Mouse (Mus musculus): ENCODE results near the gene Gm9639.

DNA sequence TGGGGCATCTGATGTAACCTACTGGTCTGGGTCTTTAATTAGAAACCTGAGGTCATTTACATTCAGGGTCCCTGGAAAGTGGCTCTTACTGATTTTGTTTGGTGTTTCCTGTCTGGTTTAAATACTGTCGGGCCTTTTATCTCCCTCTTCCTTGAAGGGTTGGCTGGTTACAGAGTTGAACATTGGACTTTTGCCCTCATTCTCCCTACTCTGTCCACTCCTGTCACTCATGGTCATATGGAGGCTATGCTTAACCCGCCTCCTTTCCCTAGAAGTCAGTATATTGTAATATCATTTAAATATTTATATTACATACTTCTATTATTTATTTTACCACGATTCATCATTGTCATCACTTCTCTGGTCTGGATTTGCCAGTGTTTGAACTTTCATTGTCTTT is 9.2 kb upstream of the Gm9639 start:
- TF ChIP-seq POLR2A (IDR thresholded peaks at IDR 0.05; ENCODE audit: low read depth, low read length) (no peak), CTCF (IDR thresholded peaks at IDR 0.05; ENCODE audit: extremely low read depth, insufficient read length, insufficient replicate concordance, low read depth, low read length) (no peak)

Measured in small intestine, adult 2 months (tissue).